Mouse (Mus musculus) lung, adult 2 months (tissue): ENCODE measurements around the gene Slc16a1. TPM values are rescaled to one million over a fixed set of nuclear protein-coding genes. Genes with fewer than 3 reads are reported as not detected.

ENCODE experiments used
- DNase-seq: peaks from one replicate; pipeline ENCODE4 v3.0.0; 2022
- H3K4me1 ChIP-seq: fragments of 200-500 bp; 2 replicates; pipeline ENCODE4 v1.6.1; 2011; ENCODE audit warnings: low read length; ENCODE audit not compliant: control insufficient read depth, insufficient read depth
- H3K4me3 ChIP-seq: fragments of 200-500 bp; replicated peaks from 2 replicates; pipeline ENCODE3; 2011; ENCODE audit warnings: low read depth, mild to moderate bottlenecking, control low read depth, low read length; ENCODE audit errors: extremely low read depth
- CTCF ChIP-seq: fragments of 200-500 bp; IDR thresholded peaks from 2 replicates; pipeline ENCODE4 v1.5.1; 2011; ENCODE audit warnings: mild to moderate bottlenecking, low read length, control low read depth; ENCODE audit not compliant: insufficient read depth
- POLR2A ChIP-seq: fragments of 200-500 bp; IDR thresholded peaks from 2 replicates; pipeline ENCODE4 v1.6.1; 2011; ENCODE audit warnings: low read depth, mild to moderate bottlenecking, control low read depth, low read length, borderline replicate concordance; ENCODE audit errors: extremely low read depth
- WGBS: fragments of 180-500 bp; shearing (Covaris S2); methylation state at CpG from one replicate; pipeline ENCODE4 v1.1.7; 2018; 5-methylcytosine and 5-hydroxymethylcytosine counted together
- polyA plus RNA-seq: library from polyadenylated mRNA; depleted of rRNA; stranded (reverse); fragments of >200 nt; gene quantifications from 2 replicates; pipeline ENCODE4 v1.2.3, GENCODE M21; 2012

Slc16a1 gene
- polyA plus RNA-seq, 1 experiment = 15.7 TPM

DNA sequence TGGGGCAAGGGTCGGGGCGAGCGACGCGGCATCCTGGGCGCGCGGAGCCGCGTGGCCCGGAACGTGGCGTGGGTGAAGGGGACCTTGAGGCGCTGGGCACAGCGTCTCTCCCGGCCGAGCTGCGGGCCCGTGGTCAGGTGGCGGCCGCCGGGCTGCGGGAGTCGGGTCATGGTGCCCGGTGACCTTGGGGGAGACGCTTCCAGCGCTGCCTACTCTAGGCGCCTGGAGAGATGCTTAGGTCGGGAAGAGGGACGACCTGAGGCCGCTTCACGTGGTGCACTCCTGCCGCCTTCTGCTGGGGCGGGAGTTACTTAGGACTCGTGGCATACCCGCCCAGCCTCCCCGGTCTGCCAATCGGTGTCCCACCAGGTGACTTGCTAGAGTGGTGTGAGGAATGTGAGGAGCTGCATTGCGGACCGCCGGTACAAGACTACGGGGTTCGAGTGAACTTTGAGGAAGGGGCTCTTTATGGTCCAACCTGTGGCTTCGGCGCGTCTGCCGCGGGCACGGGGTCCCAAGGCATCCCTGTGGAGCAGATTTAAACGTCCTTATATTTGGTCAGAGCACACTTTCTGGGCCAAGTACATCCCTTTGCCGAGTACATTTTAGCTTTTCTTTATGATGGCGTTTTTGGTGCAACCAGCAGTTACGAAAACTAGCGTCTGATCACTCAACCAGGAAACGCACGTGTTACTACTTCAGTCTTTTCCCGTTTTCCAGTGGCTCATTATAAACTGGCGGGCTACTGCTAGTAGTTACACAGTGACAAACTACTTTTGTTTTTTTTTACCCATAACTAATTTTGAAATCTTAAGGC is 672 bp downstream of the Slc16a1 start:
- peak overlapping the region; percentile 71 for H3K4me3 ChIP-seq
- TF ChIP-seq CTCF (no peak), POLR2A (peak; percentile 13; the same call in 1 of the 2 replicates)
- 1% methylated on average over 58 of the region's 58 CpGs for WGBS
- peak; percentile 70 for DNase-seq
- H3K4me1 ChIP-seq = peaks cover 3% of the 10 kb centered on the region; the same call in 1 of the 2 replicates

DNA sequence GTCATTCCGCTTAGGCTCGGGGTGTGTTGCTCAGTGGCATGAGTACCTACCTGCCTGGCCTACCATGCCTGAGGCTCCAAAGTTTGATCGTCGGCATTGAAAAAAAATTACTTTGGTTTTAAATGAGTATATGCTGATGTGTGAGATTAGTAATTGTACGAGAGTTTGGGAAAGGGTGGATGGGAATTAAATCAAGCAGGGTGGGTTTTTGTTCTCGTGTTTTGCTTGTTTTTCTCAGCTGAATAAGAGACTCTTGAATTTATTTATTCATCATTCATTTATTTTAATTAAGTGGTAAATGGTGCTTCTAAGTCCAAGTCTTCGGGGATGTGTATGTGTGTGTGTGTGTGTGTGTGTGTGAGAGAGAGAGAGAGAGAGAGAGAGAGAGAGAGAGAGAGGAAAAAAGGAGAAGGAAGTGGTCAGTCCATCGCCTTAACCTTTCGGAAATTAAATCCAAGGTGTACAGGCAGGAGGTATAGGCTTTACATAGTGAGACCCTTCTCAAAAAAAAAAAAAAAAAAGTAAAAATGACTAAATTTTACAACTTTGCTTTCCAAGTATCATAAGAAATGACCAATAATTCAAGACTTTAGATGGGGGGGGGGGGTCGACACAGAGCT is 1.4 kb downstream of the Slc16a1 start:
- WGBS = 44% methylated on average over 10 of the region's 10 CpGs
- H3K4me1 ChIP-seq = peaks cover 3% of the 10 kb centered on the region; the same call in 1 of the 2 replicates
- peak overlapping the region; percentile 71 for H3K4me3 ChIP-seq
- TF ChIP-seq POLR2A (no peak), CTCF (no peak)
- no peak for DNase-seq

- H3K4me3 ChIP-seq = no peak overlapping the region
- no peak for TF ChIP-seq POLR2A
- DNase-seq = no peak
- peaks cover 3% of the 10 kb centered on the region; the same call in 1 of the 2 replicates for H3K4me1 ChIP-seq
These were observed 2.4 kb downstream of the Slc16a1 start for GRCm38 (mm10) chr3:104640855-104641254.

DNA sequence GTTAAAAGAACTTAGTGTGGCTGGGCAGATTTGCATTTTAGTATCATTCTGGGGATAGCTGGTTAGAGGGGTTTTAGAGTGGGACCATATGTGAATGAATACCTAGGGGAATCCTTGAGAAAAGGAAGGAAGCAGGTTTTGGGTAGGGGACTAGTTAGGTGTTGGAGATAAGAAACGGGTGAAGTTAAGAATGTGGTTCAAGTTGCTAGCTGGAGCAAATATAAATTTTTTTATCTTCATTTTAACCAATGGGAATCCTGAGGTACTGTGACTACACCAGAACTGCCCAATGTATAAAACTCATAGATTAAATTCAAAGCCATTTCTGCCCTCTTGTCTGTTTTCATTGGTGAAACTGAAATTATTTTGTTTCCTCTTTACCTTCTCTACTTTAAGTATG is 2.8 kb downstream of the Slc16a1 start:
- WGBS = 47% methylated on average over 1 of the region's 1 CpGs
- no peak for TF ChIP-seq CTCF
- no peak for TF ChIP-seq POLR2A
- no peak for DNase-seq
- Histone ChIP-seq H3K4me3 (no peak overlapping the region), H3K4me1 (peaks cover 3% of the 10 kb centered on the region; the same call in 1 of the 2 replicates)

DNA sequence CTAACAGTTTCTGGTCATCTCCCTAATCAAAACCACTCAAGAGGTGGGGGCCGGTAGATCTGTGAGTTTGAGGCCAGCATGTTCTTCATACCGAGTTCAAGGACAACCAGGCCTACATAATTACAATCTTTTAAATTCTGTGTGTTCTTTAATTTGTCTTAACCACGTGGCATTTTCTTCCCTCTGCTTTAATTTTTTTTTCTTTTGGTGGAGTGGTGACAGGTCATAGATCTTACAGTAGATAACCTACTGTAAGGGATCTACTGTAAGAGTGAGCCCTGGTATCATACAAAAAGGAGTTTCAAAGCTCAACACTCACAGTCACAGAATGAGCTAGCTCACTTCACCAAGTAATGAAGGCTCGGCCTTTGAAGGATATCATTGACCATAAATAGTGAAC is 4.6 kb downstream of the Slc16a1 start:
- H3K4me3 ChIP-seq = no peak overlapping the region
- 73% methylated on average over 4 of the region's 4 CpGs for WGBS
- no peaks in the 10 kb centered on the region for H3K4me1 ChIP-seq
- TF ChIP-seq CTCF = no peak
- TF ChIP-seq POLR2A = no peak
- DNase-seq = no peak

DNA sequence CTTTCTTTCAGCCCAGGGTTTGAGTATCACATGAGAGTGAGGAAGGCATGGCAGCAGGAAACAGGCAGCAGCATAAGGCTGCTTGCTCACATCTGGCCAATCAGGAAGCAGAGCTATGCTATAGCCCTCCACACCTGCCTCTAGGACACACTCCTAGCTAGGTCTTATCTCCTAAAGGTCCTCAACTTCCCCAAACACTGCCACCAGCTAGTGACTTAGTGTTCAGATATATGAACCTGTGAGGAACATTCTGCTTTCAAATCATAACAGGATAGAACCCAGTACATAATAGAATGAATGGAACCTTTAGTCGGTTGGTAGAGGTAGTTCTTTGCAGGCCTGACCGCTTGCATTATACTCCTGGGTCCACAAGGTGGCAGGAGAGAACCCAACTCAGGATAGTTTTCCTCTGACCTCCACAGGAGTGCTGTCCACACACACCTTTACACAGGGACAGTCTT is 5.4 kb downstream of the Slc16a1 start:
- peak; percentile 77 for TF ChIP-seq CTCF
- TF ChIP-seq POLR2A = no peak
- Histone ChIP-seq H3K4me1 (no peaks in the 10 kb centered on the region), H3K4me3 (no peak overlapping the region)
- WGBS = 8% methylated on average over 2 of the region's 2 CpGs
- DNase-seq = peak; percentile 29

- TF ChIP-seq CTCF (no peak), POLR2A (no peak)
- DNase-seq = no peak
- no peak overlapping the region for H3K4me3 ChIP-seq
- WGBS = 93% methylated on average over 1 of the region's 1 CpGs
- H3K4me1 ChIP-seq = no peaks in the 10 kb centered on the region
These were observed 5.9 kb downstream of the Slc16a1 start for GRCm38 (mm10) chr3:104644371-104644770.

GRCm38 (mm10) chr3:104654219-104654618 is 15.8 kb downstream of the Slc16a1 start:
- WGBS = 87% methylated on average over 4 of the region's 4 CpGs
- no peak for DNase-seq
- TF ChIP-seq CTCF = no peak
- TF ChIP-seq POLR2A = no peak
- Histone ChIP-seq H3K4me1 (no peaks in the 10 kb centered on the region), H3K4me3 (no peak overlapping the region)

- 50% methylated on average over 4 of the region's 4 CpGs for WGBS
- no peak for DNase-seq
- H3K4me3 ChIP-seq = no peak overlapping the region
- TF ChIP-seq POLR2A = no peak
- TF ChIP-seq CTCF = no peak
- H3K4me1 ChIP-seq = no peaks in the 10 kb centered on the region
These were observed 16.5 kb downstream of the Slc16a1 start for GRCm38 (mm10) chr3:104654921-104655320.

GRCm38 (mm10) chr3:104658706-104659105 is 20.2 kb downstream of the Slc16a1 start:
- Histone ChIP-seq H3K4me3 (no peak overlapping the region), H3K4me1 (peaks cover 3% of the 10 kb centered on the region; the same call in 1 of the 2 replicates)
- TF ChIP-seq POLR2A = no peak
- no peak for TF ChIP-seq CTCF
- 95% methylated on average over 2 of the region's 2 CpGs for WGBS
- no peak for DNase-seq
